Mouse (Mus musculus) forebrain, embryonic 15.5 days (tissue): ENCODE measurements around the gene Papln. TPM values are rescaled to one million over a fixed set of nuclear protein-coding genes. Genes with fewer than 3 reads are reported as not detected.

Experiments
- ATAC-seq: fragments of 200-750 bp; cut with Nextera tagmentation; replicated peaks from 2 replicates; pipeline ENCODE4 v1.8.0; 2017; ENCODE audit warnings: mild to moderate bottlenecking, moderate TSS enrichment, moderate library complexity
- H3K27ac ChIP-seq: fragments of 300-500 bp; sonication (generic); replicated peaks from 2 replicates; pipeline ENCODE4 v1.5.1; 2015; ENCODE audit warnings: mild to moderate bottlenecking, inconsistent platforms
- H3K27me3 ChIP-seq: fragments of 300-500 bp; sonication (generic); 2 replicates; pipeline ENCODE4 v1.6.1; 2015; ENCODE audit warnings: inconsistent platforms
- H3K36me3 ChIP-seq: fragments of 300-500 bp; sonication (generic); 2 replicates; pipeline ENCODE4 v1.6.1; 2015; ENCODE audit warnings: mild to moderate bottlenecking, inconsistent platforms
- H3K4me1 ChIP-seq: fragments of 300-500 bp; sonication (generic); 2 replicates; pipeline ENCODE4 v1.6.1; 2015; ENCODE audit warnings: inconsistent platforms
- H3K4me2 ChIP-seq: fragments of 300-500 bp; sonication (generic); replicated peaks from 2 replicates; pipeline ENCODE4 v1.6.1; 2015; ENCODE audit warnings: mild to moderate bottlenecking, inconsistent platforms
- H3K4me3 ChIP-seq: fragments of 300-500 bp; sonication (generic); 2 replicates; pipeline ENCODE4 v1.5.1; 2015; ENCODE audit warnings: mild to moderate bottlenecking, inconsistent platforms
- H3K9ac ChIP-seq: fragments of 300-500 bp; sonication (generic); replicated peaks from 2 replicates; pipeline ENCODE4 v1.6.1; 2015; ENCODE audit warnings: mild to moderate bottlenecking, inconsistent platforms
- H3K9me3 ChIP-seq: fragments of 300-500 bp; sonication (generic); 2 replicates; pipeline ENCODE4 v1.6.1; 2016; ENCODE audit warnings: inconsistent platforms
- WGBS: fragments of 180-500 bp; shearing (Covaris S2); methylation state at CpG from one replicate; pipeline ENCODE4 v1.1.7; 2015; ENCODE audit warnings: mixed read lengths; 5-methylcytosine and 5-hydroxymethylcytosine counted together
- polyA plus RNA-seq: library from polyadenylated mRNA; unstranded; fragments of >200 nt; fragmentation: Nextera tagmentation; extraction: Ambion mirVana; gene quantifications from 2 replicates; pipeline ENCODE4 v1.2.1, GENCODE M21; 2015

The Papln gene
- polyA plus RNA-seq, 1 experiment from 2014 or later = 0.20 TPM

DNA sequence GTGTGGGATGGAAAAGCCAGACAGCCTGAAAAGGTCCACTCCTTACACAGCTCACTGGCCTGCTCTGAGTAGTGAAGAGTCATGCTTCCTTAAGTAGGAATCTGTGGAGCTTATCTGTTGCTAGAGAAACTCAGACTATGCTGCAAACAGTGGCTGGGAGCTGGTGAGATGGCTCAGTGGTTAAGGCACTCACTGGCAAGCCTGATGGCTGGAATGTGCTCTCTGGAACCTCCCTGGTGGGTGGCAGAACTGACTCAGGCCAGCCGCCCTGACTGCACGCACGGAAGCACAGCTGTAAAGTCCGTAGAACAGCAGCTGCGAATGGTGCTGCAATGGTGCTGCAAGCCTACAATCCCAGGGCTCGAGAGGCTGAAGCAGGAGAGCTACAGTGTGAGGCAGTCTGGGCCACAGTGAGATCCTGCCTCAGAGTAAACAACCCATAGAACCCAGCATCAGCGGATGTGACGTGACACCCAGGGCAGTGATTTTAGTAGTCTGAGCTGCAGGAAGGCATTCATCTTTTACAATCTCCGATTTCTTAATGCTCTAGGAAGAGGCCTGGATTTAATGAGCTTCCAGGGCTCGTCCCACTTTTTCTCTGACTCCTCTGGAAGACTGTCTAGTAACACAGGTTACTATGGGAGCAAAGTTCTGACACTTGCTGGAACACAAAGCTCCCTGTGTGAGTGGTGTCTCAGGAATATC is 29.4 kb downstream of the Papln start:
- Histone ChIP-seq H3K27me3 (no peaks in the 10 kb centered on the region), H3K9ac (no peak overlapping the region), H3K4me1 (no peaks in the 10 kb centered on the region), H3K9me3 (no peaks in the 10 kb centered on the region), H3K4me3 (no peak overlapping the region), H3K27ac (no peak overlapping the region), H3K4me2 (no peak overlapping the region), H3K36me3 (peaks cover 14% of the 10 kb centered on the region)
- WGBS = 83% methylated on average over 10 of the region's 10 CpGs
- no peak for ATAC-seq

DNA sequence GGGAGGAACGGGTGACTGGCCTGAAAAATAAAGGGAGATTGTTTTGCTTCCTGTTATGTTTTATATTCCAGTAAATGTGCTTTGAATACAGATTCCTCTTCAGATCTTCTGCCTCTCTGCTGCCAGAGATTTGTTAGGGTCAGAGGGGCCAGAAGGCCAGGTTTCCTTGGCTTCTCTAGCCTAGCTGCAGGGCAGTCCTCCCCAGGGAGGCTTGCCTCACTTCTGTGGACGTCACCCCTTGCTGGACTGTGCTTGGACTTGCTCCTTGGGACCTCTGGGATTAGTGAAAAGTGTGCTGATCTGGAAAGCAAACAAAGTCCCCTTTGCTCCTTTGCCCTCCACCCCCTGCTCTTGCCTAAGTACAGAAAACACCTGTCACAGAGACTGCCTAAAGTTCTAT is 31.6 kb downstream of the Papln start:
- Histone ChIP-seq H3K36me3 (peaks cover 26% of the 10 kb centered on the region), H3K27me3 (no peaks in the 10 kb centered on the region), H3K27ac (no peak overlapping the region), H3K4me3 (no peak overlapping the region), H3K4me1 (no peaks in the 10 kb centered on the region), H3K9ac (no peak overlapping the region), H3K4me2 (no peak overlapping the region), H3K9me3 (no peaks in the 10 kb centered on the region)
- ATAC-seq = no peak
- 71% methylated on average over 2 of the region's 2 CpGs for WGBS

DNA sequence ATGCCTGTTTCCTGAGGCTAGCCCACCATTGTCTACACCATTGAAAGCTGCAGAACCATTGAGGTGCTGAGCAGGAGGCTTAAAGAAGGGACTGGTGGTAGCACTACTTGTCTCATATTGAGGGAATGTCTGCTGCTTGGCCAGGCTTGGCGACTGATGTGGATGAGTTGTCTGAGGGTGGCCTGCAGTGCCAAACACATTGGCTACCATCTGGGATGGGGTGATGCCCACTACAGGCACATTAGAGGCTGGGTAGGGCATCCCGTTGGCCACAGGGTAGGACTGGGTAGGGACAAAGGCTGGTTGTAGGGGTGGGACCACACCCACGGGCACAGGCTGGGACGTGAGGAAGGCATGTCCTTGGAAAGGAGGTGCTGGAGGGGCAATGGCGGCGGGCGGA is 32.2 kb downstream of the Papln start:
- H3K9me3 ChIP-seq = no peaks in the 10 kb centered on the region
- H3K4me1 ChIP-seq = no peaks in the 10 kb centered on the region
- no peak overlapping the region for H3K9ac ChIP-seq
- H3K27me3 ChIP-seq = no peaks in the 10 kb centered on the region
- 89% methylated on average over 7 of the region's 7 CpGs for WGBS
- no peak for ATAC-seq
- no peak overlapping the region for H3K4me2 ChIP-seq
- H3K36me3 ChIP-seq = peaks cover 27% of the 10 kb centered on the region
- no peak overlapping the region for H3K27ac ChIP-seq
- no peak overlapping the region for H3K4me3 ChIP-seq

DNA sequence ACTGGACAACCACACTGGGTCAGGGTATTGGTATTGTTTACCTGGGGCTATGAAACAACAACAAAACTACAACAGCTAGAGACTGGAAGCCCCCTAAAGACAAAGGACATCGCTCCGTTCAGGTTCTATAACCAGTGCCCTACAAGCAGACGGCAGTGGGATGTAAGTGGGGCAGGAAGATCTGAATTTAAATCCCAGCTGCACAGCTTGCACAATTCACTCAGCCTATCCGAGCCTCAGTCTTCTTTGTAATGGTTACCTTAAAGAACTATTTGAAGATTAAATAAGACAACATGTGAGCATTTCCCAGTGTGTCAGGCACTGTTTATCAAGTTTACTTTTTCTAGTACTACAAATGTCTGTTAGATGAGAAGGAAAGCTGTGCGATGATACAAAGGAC is 34.9 kb downstream of the Papln start:
- H3K27ac ChIP-seq = no peak overlapping the region
- no peak for ATAC-seq
- no peak overlapping the region for H3K4me3 ChIP-seq
- no peaks in the 10 kb centered on the region for H3K27me3 ChIP-seq
- 89% methylated on average over 5 of the region's 5 CpGs for WGBS
- H3K4me2 ChIP-seq = no peak overlapping the region
- H3K4me1 ChIP-seq = 0 out of 2 replicates have a peak, but pooled peaks cover 3% of the 10 kb centered on the region
- peaks cover 30% of the 10 kb centered on the region for H3K36me3 ChIP-seq
- H3K9me3 ChIP-seq = no peaks in the 10 kb centered on the region
- no peak overlapping the region for H3K9ac ChIP-seq

DNA sequence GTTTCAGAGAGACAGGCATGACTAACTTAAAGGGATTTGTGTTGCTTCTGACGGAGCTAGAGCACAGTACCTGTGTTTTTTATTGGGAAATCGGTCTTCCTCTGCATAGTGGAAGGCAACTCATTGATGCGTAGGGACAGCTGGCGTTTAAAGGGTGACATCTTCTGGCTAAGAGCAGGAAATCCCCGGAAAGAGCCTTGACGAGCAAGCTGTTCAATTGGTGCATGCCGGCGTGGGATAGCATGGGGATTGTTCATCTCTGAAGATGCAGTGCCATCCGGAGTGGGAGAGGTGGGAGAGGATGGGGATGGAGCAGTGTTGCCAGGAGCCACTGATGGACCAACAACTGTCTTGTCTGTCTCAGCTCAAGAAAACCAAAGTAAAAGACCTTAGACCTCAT is 37.5 kb downstream of the Papln start:
- ATAC-seq = no peak
- Histone ChIP-seq H3K9ac (no peak overlapping the region), H3K27ac (no peak overlapping the region), H3K4me2 (no peak overlapping the region), H3K4me1 (0 out of 2 replicates have a peak, but pooled peaks cover 3% of the 10 kb centered on the region), H3K36me3 (peaks cover 44% of the 10 kb centered on the region), H3K27me3 (no peaks in the 10 kb centered on the region), H3K4me3 (no peak overlapping the region), H3K9me3 (no peaks in the 10 kb centered on the region)
- whole genome bisulfite sequencing = 56% methylated on average over 9 of the region's 9 CpGs

DNA sequence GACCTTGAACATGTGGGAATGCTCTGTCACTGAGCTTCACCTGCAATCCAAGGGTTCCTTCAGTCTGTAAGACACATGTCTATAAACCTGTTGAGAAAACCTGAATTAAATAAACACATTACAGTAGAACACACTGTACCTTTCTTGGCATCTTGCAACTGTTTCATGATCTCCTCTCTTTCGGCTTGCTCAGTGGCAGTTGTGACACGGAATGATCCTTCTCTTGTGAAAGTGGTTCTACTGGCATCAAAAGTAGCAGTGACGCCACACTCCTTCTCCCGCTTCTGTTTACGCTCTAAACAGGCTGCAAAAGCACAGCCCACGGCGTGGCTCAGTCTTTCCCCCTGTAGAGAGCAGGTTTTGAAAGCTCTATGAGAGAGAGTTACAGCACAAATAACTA is 40.2 kb downstream of the Papln start:
- WGBS = 93% methylated on average over 7 of the region's 7 CpGs
- H3K36me3 ChIP-seq = peaks cover 55% of the 10 kb centered on the region
- H3K9ac ChIP-seq = no peak overlapping the region
- H3K4me1 ChIP-seq = 0 out of 2 replicates have a peak, but pooled peaks cover 3% of the 10 kb centered on the region
- no peak overlapping the region for H3K4me3 ChIP-seq
- H3K4me2 ChIP-seq = no peak overlapping the region
- no peaks in the 10 kb centered on the region for H3K27me3 ChIP-seq
- no peak for ATAC-seq
- no peaks in the 10 kb centered on the region for H3K9me3 ChIP-seq
- H3K27ac ChIP-seq = no peak overlapping the region

DNA sequence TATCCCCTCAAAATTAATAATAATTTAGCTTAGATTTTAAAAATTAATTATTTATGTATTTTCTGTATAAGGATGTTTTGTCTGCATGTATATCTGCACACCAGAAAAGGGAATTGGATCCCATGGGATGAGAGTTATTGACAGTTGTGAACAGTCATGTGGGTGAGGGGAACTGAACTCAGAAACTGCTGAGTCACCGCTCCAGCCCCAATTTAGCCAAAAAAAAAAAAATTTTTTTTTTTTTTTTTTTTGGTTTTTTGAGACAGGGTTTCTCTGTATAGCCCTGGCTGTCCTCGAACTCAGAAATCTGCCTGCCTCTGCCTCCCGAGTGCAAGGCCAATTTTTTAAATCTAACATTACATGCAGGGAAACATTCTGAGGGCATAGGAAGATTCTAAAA is 48.5 kb downstream of the Papln start:
- ATAC-seq = no peak
- WGBS = 94% methylated on average over 3 of the region's 3 CpGs
- H3K27me3 ChIP-seq = no peaks in the 10 kb centered on the region
- peaks cover 9% of the 10 kb centered on the region for H3K36me3 ChIP-seq
- no peaks in the 10 kb centered on the region for H3K9me3 ChIP-seq
- H3K27ac ChIP-seq = no peak overlapping the region
- H3K4me3 ChIP-seq = no peak overlapping the region
- H3K4me2 ChIP-seq = no peak overlapping the region
- no peaks in the 10 kb centered on the region for H3K4me1 ChIP-seq
- no peak overlapping the region for H3K9ac ChIP-seq

DNA sequence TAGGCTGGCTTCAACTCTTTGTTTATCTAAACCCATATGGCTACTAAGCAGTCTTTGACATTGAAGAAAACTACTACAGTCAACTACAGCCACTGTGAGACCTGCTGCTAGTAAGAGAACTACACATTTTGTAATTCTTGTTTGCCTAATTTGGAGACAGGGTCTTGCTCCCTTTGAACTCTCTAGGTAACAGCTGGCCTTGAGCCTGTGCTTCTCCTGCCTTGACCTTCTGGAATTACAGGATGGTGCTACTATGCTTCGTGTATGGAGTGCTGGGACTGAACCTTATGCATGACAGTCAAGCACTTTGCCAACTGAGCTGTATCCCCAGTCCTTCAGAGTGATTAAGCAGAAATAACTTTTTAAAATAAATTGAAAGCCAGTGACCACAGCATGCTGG is 53.2 kb downstream of the Papln start:
- no peaks in the 10 kb centered on the region for H3K27me3 ChIP-seq
- no peak overlapping the region for H3K4me3 ChIP-seq
- H3K27ac ChIP-seq = no peak overlapping the region
- H3K4me2 ChIP-seq = no peak overlapping the region
- no peak overlapping the region for H3K9ac ChIP-seq
- no peaks in the 10 kb centered on the region for H3K36me3 ChIP-seq
- no peaks in the 10 kb centered on the region for H3K4me1 ChIP-seq
- no peaks in the 10 kb centered on the region for H3K9me3 ChIP-seq
- 78% methylated on average over 1 of the region's 1 CpGs for WGBS
- ATAC-seq = no peak

DNA sequence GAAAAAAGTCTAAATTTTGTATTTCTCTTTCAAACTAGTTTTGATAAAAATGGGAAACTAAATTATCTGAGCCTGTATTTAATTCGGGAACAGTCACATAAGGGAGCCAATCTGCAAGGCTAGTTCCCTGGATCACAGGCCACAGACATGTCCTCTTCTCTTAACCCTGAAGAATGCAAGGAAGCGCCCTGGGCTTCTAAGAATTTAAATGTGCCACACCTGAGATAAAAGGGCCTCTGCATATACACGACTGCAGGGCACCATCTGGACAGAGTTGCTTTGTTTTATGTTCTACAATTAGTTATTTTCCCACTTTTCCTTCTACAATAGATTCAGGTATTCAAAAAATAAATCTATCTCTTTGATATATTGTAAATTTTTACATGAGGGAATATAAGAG is 67.0 kb downstream of the Papln start:
- WGBS = 81% methylated on average over 3 of the region's 3 CpGs
- H3K4me2 ChIP-seq = no peak overlapping the region
- no peaks in the 10 kb centered on the region for H3K27me3 ChIP-seq
- H3K9ac ChIP-seq = no peak overlapping the region
- ATAC-seq = no peak
- H3K4me1 ChIP-seq = no peaks in the 10 kb centered on the region
- no peak overlapping the region for H3K27ac ChIP-seq
- no peaks in the 10 kb centered on the region for H3K9me3 ChIP-seq
- H3K4me3 ChIP-seq = no peak overlapping the region
- peaks cover 8% of the 10 kb centered on the region for H3K36me3 ChIP-seq

DNA sequence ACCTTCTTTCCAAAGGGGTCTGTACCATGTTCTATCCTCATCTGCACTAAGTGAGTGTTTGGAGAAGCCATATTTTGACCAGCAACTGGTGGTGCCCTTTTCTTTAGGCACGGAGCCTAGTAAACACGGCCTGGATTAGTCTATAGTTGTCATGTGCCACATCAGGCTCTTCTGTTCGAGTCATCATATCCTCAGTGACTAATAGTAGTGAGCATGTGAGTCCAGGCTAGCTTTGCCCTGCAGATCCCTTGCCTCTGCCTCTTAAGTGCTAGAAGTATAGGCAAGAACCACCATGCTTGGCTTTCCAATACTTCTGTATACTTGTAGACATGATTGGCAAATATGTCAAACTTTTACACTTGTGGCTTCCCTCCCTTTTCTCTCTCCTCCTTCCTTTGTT is 70.5 kb downstream of the Papln start:
- 95% methylated on average over 3 of the region's 3 CpGs for WGBS
- no peak for ATAC-seq
- H3K9ac ChIP-seq = no peak overlapping the region
- H3K27me3 ChIP-seq = no peaks in the 10 kb centered on the region
- no peaks in the 10 kb centered on the region for H3K9me3 ChIP-seq
- H3K36me3 ChIP-seq = peaks cover 12% of the 10 kb centered on the region
- H3K4me3 ChIP-seq = no peak overlapping the region
- no peaks in the 10 kb centered on the region for H3K4me1 ChIP-seq
- no peak overlapping the region for H3K4me2 ChIP-seq
- no peak overlapping the region for H3K27ac ChIP-seq

DNA sequence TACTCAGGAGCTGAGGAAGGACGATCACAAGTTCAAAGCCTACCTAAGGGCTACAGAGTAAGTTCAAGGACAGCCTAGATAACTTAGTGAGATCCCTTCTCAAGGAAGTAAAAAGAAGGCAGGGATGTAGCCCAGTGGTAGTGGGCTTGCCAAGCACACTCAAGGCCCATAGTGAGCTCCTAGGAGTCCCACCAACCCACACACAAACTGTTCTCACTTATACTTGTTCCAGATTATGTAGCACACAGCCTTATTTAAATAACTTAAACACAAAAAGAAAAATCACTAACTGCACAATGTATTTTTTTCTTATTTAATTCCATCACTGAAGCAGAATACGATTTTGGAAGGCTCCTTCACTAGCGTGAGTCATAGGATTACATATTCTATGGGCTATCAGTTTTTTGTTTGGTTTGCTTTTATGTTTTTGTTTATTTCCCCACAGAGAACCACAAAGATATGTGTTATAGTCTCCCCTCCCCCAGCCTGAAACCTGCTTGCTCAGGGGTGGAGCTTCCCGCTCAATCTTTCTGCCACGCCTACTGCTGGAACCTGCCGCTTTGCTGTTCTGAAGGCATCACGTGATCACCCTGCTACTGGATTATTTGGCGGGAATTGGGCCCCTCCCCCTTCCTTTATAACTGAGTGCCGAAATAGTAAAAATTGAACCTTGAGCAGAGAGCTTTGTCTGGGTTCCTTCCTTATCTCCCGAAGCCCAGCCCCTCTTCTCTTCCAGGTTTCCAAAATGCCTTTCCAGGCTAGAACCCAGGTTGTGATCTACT is 78.2 kb downstream of the Papln start:
- WGBS = 90% methylated on average over 10 of the region's 10 CpGs
- H3K4me3 ChIP-seq = no peak overlapping the region
- ATAC-seq = no peak
- H3K27ac ChIP-seq = no peak overlapping the region
- H3K9ac ChIP-seq = no peak overlapping the region
- H3K36me3 ChIP-seq = peaks cover 11% of the 10 kb centered on the region; the same call in 1 of the 2 replicates
- H3K9me3 ChIP-seq = no peaks in the 10 kb centered on the region
- H3K4me1 ChIP-seq = no peaks in the 10 kb centered on the region
- H3K27me3 ChIP-seq = no peaks in the 10 kb centered on the region
- H3K4me2 ChIP-seq = no peak overlapping the region
